Mouse (Mus musculus): ENCODE data around the gene Magi1. TPM values are rescaled to one million over a fixed set of nuclear protein-coding genes. Genes with fewer than 3 reads are reported as not detected.

Magi1 gene
- total and polyA plus RNA-seq, 3 experiments: not detected

GRCm38 (mm10) chr6:94225091-94225490, 58.6 kb downstream of the Magi1 start:
- DNase-seq (ENCODE audit: low read depth, low spot score): no peak
- Histone ChIP-seq H3K9ac (ENCODE audit: control insufficient read depth, low read depth, low read length, poor library complexity, severe bottlenecking) (no peak overlapping the region), H3K27me3 (ENCODE audit: control insufficient read depth in 1 of 2, insufficient read depth in 2 of 2, low read length in 2 of 2) (no peaks in the 10 kb centered on the region), H3K79me2 (ENCODE audit: control insufficient read depth, insufficient read depth, low read length, poor library complexity) (no peaks in the 10 kb centered on the region), H3K9me3 (replicated peaks; ENCODE audit: insufficient read depth, low read length) (no peaks in the 10 kb centered on the region), H3K4me3 (ENCODE audit: control insufficient read depth in 1 of 2, insufficient read depth in 1 of 2, low read depth in 2 of 2, low read length in 2 of 2) (no peak overlapping the region), H3K27ac (ENCODE audit: control insufficient read depth, low read depth, low read length) (no peak overlapping the region), H3K36me3 (ENCODE audit: control insufficient read depth in 1 of 2, insufficient read depth in 2 of 2, low read length in 2 of 2) (no peaks in the 10 kb centered on the region), H3K4me1 (ENCODE audit: control insufficient read depth in 1 of 2, insufficient read depth in 2 of 2, low read length in 2 of 2) (no peaks in the 10 kb centered on the region)
- TF ChIP-seq CTCF (IDR thresholded peaks at IDR 0.05 in 2 of 3, conservative IDR thresholded peaks at IDR 0.05 in 1 of 3; ENCODE audit: control insufficient read depth in 1 of 3, insufficient read depth in 1 of 3, low read depth in 2 of 3, low read length in 3 of 3, poor library complexity in 1 of 3, severe bottlenecking in 1 of 3): no peak

- Histone ChIP-seq H3K27ac (ENCODE audit: control insufficient read depth, low read depth, low read length) (no peak overlapping the region), H3K79me2 (ENCODE audit: control insufficient read depth, insufficient read depth, low read length, poor library complexity) (no peaks in the 10 kb centered on the region), H3K4me1 (ENCODE audit: control insufficient read depth in 1 of 2, insufficient read depth in 2 of 2, low read length in 2 of 2) (no peaks in the 10 kb centered on the region), H3K9me3 (replicated peaks; ENCODE audit: insufficient read depth, low read length) (no peaks in the 10 kb centered on the region), H3K36me3 (ENCODE audit: control insufficient read depth in 1 of 2, insufficient read depth in 2 of 2, low read length in 2 of 2) (no peaks in the 10 kb centered on the region), H3K9ac (ENCODE audit: control insufficient read depth, low read depth, low read length, poor library complexity, severe bottlenecking) (no peak overlapping the region), H3K27me3 (ENCODE audit: control insufficient read depth in 1 of 2, insufficient read depth in 2 of 2, low read length in 2 of 2) (no peaks in the 10 kb centered on the region), H3K4me3 (ENCODE audit: control insufficient read depth in 1 of 2, insufficient read depth in 1 of 2, low read depth in 2 of 2, low read length in 2 of 2) (no peak overlapping the region)
- TF ChIP-seq MAFK (IDR thresholded peaks at IDR 0.05; ENCODE audit: borderline replicate concordance, low read depth, low read length) (no peak), NELFE (IDR thresholded peaks at IDR 0.05; ENCODE audit: low read depth, low read length) (no peak), ZC3H11A (IDR thresholded peaks at IDR 0.05; ENCODE audit: low read depth, low read length) (no peak), TBP (IDR thresholded peaks at IDR 0.05; ENCODE audit: low read depth, low read length) (no peak), RCOR1 (IDR thresholded peaks at IDR 0.05; ENCODE audit: low read depth, low read length) (no peak), JUND (IDR thresholded peaks at IDR 0.05; ENCODE audit: low read depth, low read length) (no peak), TCF12 (IDR thresholded peaks at IDR 0.05; ENCODE audit: low read depth, low read length) (no peak), USF1 (IDR thresholded peaks at IDR 0.05; ENCODE audit: low read depth, low read length) (no peak), CHD2 (IDR thresholded peaks at IDR 0.05; ENCODE audit: low read length) (no peak), MXI1 (IDR thresholded peaks at IDR 0.05; ENCODE audit: low read depth, low read length) (no peak), POLR2A (IDR thresholded peaks at IDR 0.05; ENCODE audit: control insufficient read depth in 1 of 2, insufficient read depth in 1 of 2, low read depth in 1 of 2, low read length in 2 of 2, poor library complexity in 1 of 2) (no peak), ZNF384 (IDR thresholded peaks at IDR 0.05; ENCODE audit: low read depth, low read length) (no peak), EP300 (IDR thresholded peaks at IDR 0.05; ENCODE audit: low read depth in 1 of 2, low read length in 2 of 2) (no peak), ELF1 (IDR thresholded peaks at IDR 0.05; ENCODE audit: low read depth, low read length) (no peak), ZKSCAN1 (IDR thresholded peaks at IDR 0.05; ENCODE audit: low read depth, low read length) (no peak), MAZ (IDR thresholded peaks at IDR 0.05; ENCODE audit: low read depth, low read length) (no peak), SIN3A (IDR thresholded peaks at IDR 0.05; ENCODE audit: low read length) (no peak), HCFC1 (IDR thresholded peaks at IDR 0.05; ENCODE audit: low read depth, low read length) (no peak)
- DNase-seq (ENCODE audit: low read depth, low spot score): no peak
These were observed 61.5 kb downstream of the Magi1 start for GRCm38 (mm10) chr6:94222253-94222652.

All from MEL (cell line).